Mouse (Mus musculus) monocyte, adult 2 months (primary cell): ENCODE results near the gene Higd1c.
"Not testable (repeated sequence)": the region's sequence is repeated elsewhere in the genome, so short reads cannot be mapped to it uniquely, and the experiment has no call there.

Source experiments
- DNase-seq, 2 experiments: peaks; one replicate each; pipeline ENCODE4 v3.0.0; 2022; ENCODE audit warnings: low spot score in 2 of 2, low read depth in 1 of 2

Gene Higd1c

DNA sequence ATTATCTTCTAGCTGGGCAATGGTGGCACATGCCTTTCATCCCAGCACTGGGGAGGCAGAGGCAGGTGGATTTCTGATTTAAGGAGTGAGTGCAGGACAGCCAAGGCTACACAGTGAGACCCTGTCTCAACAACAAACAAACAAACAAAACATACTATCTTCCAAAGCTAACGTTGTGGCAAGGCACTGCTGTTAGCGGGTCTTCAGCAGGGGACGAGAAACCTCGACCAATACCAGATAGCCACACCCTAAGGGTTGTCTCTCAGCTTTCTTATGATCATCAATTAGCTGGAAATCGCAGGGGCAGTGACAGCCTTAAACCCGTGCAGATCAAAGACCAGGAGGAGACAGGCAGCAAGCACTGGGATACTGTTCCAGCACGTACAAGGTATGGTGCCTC is at the start of gene Higd1c:
TSS of gene Higd1c (plus strand) at position 301 of the 400 bp plus-strand sequence.
- no peak for DNase-seq

GRCm38 (mm10) chr15:100318014-100318671 is 46.2 kb upstream of the Higd1c start:
- not testable (repeated sequence) for DNase-seq

DNA sequence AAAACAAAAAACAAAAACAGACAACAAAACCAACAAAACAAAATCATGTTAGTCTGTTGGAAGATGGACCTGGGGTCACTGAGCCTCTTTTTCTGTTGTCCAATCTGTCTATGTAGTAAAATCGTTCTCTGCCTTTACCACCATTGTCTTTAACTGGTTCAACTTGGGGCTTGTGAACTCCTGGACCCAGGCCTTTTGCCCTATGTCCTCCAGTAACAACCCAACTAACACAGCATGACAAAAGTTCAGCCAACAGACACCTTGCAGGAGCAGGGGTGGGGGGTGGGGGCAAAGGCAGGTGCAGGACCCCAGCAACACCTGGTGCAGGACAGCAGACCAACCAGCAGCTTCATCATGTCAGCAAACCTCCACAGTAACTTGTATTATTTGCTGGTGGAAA is 44.5 kb upstream of the Higd1c start:
- DNase-seq = no peak

- no peak for DNase-seq
These were observed 43.9 kb upstream of the Higd1c start for GRCm38 (mm10) chr15:100320295-100320905.

DNA sequence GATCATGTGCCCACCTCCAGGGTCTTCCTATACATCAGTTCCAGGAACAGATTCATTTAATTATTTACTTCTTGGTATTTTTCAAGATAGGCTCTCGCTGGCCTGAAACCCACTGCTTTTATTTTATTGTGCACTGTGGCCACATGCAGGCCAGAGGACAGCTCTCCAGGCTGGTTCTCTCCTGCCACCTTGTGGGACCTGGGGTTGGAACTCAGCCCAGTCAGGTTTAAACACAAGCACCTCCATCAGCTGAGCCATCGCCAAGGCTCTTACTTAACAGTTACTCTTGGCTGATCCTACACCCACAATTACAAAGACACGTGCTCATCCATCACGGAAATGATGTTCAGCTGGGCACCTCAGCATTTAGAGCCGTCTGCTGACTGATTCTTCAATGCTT is 43.2 kb upstream of the Higd1c start:
- no peak for DNase-seq

DNA sequence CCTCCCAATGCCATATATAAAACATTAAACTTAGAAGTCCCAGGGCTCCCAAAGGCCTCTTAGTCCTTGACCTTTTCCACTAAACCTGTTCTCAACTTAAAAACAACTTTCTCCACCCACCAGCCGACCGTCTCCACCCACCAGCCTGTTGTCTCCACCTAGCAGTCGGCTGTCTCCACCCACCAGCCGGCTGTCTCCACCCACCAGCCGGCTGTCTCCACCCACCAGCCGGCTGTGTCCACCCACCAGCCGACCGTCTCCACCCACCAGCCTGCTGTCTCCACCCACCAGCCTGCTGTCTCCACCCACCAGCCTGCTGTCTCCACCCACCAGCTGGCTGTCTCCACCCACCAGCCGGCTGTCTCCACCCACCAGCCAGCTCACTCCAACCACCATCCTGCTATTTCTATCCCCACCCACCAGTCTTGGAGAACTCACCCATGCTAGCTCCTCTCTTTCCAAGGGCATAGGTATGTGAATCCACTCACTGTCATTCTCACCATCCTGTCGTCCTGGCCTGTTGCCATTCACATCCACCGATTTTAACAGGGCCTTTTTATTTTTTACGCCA is 40.2 kb upstream of the Higd1c start:
- DNase-seq = no peak

DNA sequence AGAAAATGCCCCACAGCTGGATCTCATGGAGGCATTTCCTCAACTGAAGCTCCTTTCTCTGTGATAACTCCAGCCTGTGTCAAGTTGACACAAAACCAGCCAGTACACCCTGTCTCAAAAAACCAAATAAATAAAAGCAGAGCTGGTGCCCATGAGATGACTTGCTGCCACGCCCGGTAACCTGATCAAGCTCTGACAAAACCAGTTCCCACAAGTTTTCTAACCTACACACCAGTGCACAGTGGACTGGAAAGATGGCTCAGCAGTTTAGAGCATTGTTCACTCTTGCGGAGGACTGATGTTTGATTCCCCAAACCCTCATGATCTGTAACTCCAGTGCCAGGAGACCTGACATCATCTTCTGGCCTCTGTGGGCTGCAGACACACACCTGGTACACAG is 39.1 kb upstream of the Higd1c start:
- DNase-seq = no peak

GRCm38 (mm10) chr15:100328089-100328488 is 36.3 kb upstream of the Higd1c start:
- DNase-seq = not testable (repeated sequence)

DNA sequence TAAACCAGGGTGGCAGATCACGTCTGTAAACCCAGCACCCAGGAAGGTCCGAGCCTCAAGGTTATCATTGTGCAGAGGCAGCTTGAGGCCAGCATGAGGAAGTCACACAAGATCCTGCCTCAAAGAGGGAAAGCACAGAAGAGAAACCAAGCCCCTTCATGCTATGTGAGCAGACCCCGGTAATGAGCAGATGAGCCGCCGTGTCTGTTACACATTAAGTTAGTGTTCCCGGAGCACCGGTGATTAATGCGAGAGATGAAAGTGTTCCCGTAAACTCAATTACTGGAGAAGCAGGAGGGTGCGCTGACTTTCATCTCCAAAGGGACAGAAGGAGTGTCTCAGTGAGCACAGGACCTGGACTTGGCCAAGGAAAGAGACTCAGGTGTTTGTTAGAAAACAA is 35.0 kb upstream of the Higd1c start:
- not testable (repeated sequence) for DNase-seq

DNA sequence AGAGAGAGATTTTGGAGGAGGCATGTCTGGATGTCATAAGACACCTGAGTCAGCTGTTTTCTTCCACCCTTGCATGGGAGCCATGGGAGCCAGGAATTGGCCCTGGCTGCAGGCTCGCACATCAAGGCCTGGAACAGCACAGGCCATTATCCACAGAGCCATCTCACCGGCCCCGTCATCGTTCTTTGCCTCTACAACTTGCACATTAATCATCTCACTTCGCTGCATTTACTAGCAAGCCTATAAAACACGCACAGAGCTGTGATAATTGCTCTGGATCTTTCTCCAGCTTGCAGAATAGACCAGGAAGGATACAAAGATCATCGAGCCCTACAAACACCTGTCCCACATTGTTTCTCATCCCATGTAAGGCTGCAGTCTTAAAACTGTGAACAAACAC is 33.6 kb upstream of the Higd1c start:
- DNase-seq = no peak

DNA sequence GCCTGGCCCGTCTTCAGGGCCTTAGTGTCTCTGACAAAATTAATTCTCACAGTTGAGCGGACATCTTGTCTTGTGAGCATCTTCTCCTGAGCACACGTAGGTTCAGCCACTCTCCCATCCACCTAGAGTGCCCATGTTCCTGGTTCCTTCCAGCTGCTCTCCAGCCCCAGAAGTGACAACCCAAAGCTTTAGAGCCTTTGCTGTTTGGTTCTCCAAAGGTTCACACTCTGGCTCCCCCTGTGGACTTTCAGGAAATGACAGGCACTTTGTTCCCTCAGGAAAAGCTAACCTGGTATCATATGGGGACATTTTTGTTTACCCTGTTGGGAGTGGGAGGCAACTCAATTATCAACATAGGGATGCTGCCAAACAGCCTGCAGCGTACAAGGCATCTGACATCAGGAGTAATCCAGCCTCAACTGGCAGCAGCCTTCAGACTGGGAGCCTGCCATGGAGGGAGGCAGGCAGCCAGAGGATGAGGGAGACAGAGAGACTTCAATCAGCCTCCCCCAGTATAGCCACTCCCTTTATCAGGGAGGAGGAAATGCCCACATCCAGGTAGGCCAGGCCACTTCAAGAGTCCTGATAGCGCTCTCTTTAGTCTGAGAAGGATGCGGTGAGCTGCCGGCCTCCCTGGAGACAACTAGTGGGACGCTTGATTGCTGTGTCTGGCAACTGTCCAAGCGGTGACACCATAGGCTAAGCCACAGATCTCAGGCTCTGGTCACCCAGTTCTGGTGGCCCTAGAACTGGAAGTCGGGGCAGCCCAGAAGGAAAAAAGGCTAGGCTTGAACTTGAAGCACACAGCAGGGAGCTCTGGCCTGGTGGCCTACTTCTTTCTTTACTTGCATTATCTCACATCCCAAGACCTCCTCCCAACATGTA is 32.0 kb upstream of the Higd1c start:
- DNase-seq = not testable (repeated sequence)

- no peak for DNase-seq
These were observed 29.7 kb upstream of the Higd1c start, which contains the start of gene Mettl7a3 for GRCm38 (mm10) chr15:100334629-100335028. TSS of gene Mettl7a3 (plus strand) at chr15:100334929.

- not testable (repeated sequence) for DNase-seq
These were observed 27.0 kb upstream of the Higd1c start for GRCm38 (mm10) chr15:100337328-100337727.

DNA sequence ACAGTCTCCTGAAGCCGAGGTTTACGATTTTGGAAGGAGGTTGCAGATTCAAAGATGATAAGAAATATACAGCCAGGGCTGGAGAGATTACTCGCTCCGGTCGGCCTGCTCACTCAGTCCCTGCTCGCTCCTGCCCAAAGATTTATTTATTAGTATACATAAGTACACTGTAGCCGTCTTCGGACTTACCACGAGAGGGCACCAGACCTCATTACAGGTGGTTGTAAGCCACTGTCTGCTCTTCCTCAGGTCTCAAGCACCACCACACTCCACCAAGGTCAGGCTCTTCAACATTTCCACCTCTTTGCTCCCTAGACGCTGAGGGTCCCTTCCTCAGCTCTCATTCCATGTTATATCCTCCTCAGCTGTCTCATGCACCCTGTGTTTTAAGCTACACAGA is 26.5 kb upstream of the Higd1c start:
- DNase-seq = not testable (repeated sequence)

- not testable (repeated sequence) for DNase-seq
These were observed 22.9 kb upstream of the Higd1c start for GRCm38 (mm10) chr15:100341314-100341980.

GRCm38 (mm10) chr15:100345484-100345883 is 18.9 kb upstream of the Higd1c start:
- no peak for DNase-seq

DNA sequence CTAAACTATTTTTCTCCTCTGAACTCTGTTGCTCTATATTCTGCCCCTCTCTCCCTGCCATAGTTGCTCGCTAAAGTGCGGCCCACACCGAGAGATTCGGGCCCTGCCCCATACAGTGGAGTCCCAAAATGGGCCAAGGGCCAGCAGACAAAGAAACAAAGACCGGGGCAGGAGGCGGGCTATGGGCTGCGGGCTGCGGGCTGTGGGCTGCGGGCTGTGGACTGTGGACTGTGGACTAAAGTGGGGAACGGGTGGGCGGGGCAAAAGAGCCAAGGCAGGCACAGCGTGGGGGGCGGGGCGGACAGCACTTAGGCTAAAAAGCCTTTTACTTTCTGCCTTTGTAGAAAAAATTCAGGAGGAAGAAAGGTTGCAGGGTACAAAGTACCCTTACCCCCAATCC is 17.6 kb upstream of the Higd1c start:
- DNase-seq = no peak

DNA sequence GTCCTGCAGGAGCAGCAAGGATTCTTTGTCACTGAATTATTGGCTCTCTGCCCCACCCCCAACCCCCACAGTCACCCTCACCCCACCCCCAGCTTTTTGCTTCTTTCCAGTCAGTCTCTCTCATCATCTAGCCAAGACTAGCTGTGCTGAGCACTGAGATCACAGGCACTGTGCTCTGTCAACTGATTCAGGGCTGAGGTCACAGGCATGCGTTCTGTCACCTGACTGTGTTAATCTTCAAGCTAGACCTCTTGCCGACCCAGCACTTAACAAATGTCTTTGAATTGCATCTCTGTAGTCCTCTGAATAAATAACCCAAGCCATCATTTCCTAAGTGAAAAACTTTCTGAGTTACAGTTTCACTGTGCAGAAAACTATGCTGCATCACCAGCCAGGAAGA is 14.8 kb upstream of the Higd1c start:
- DNase-seq = no peak

- DNase-seq = no peak
These were observed 12.8 kb upstream of the Higd1c start for GRCm38 (mm10) chr15:100351501-100352060.

DNA sequence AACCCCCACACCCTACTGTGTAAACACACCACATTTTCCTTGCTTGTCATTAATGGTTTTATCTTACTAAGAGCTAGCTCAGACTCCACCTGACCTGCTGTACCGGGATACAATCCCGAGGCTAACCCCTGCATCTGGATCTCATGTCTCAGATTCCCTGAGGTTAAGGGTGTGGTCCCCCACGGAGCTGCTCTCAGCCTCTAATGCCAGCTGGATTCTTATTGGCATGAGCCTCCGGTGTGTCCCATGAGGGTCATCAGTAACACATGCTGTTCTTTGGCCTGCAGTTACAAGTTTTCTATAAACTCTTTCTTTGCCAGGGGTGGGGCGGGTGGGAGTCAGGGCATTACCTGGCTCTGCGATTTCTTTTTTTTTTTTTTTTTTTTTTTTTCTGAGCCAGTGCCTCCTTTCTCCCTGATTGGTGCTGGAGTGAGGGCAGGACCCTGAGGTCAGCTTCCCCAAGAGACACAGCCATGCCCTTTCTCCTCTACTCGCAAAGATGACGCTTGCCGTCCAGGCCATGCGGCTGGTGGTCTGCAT is 11.6 kb upstream of the Higd1c start, which contains the start of the genes Methig1 and Mettl7a2:
TSS of gene Methig1 (plus strand) at position 439 of the 540 bp plus-strand sequence.
TSS of gene Mettl7a2 (plus strand) at position 490 of the 540 bp plus-strand sequence.
- no peak for DNase-seq
